Mouse (Mus musculus) forebrain, embryonic 16.5 days (tissue): ENCODE results near the gene Copz1. TPM values are rescaled to one million over a fixed set of nuclear protein-coding genes. Genes with fewer than 3 reads are reported as not detected.
"Not testable (repeated sequence)": the region's sequence is repeated elsewhere in the genome, so short reads cannot be mapped to it uniquely, and the experiment has no call there.

Source experiments
- ATAC-seq: fragments of 200-750 bp; cut with Nextera tagmentation; 2 replicates; pipeline ENCODE4 v1.8.0; 2017; ENCODE audit warnings: mild to moderate bottlenecking, moderate library complexity
- H3K27ac ChIP-seq: fragments of 300-500 bp; sonication (generic); 2 replicates; pipeline ENCODE4 v1.5.1; 2014; ENCODE audit warnings: low read length, control low read depth
- H3K27me3 ChIP-seq: fragments of 300-500 bp; sonication (generic); replicated peaks from 2 replicates; pipeline ENCODE4 v1.6.1; 2014; ENCODE audit warnings: low read length; ENCODE audit not compliant: control insufficient read depth, insufficient read depth
- H3K36me3 ChIP-seq: fragments of 300-500 bp; sonication (generic); 2 replicates; pipeline ENCODE4 v1.6.1; 2014; ENCODE audit not compliant: control insufficient read depth, insufficient read depth
- H3K4me1 ChIP-seq: fragments of 300-500 bp; sonication (generic); replicated peaks from 2 replicates; pipeline ENCODE4 v1.6.1; 2014; ENCODE audit warnings: low read length; ENCODE audit not compliant: control insufficient read depth, insufficient read depth
- H3K4me2 ChIP-seq: fragments of 300-500 bp; sonication (generic); 2 replicates; pipeline ENCODE4 v1.6.1; 2014; ENCODE audit warnings: mild to moderate bottlenecking, low read length, control low read depth
- H3K4me3 ChIP-seq: fragments of 300-500 bp; sonication (generic); replicated peaks from 2 replicates; pipeline ENCODE4 v1.5.1; 2014; ENCODE audit warnings: mild to moderate bottlenecking, low read length, control low read depth
- H3K9ac ChIP-seq: fragments of 300-500 bp; sonication (generic); replicated peaks from 2 replicates; pipeline ENCODE4 v1.6.1; 2014; ENCODE audit warnings: low read depth, low read length, control low read depth
- H3K9me3 ChIP-seq: fragments of 300-500 bp; sonication (generic); 2 replicates; pipeline ENCODE4 v1.6.1; 2016; ENCODE audit warnings: low read length; ENCODE audit not compliant: control insufficient read depth
- WGBS: fragments of 180-500 bp; shearing (Covaris S2); extraction: QIAGEN DNeasy Blood & Tissue Kit; methylation state at CpG from one replicate; pipeline ENCODE4 v1.1.7; 2014; 5-methylcytosine and 5-hydroxymethylcytosine counted together
- polyA plus RNA-seq: library from polyadenylated mRNA; unstranded; fragments of >200 nt; fragmentation: Nextera tagmentation; extraction: Ambion mirVana; gene quantifications from 2 replicates; pipeline ENCODE4 v1.2.1, GENCODE M21; 2015

The Copz1 gene
- polyA plus RNA-seq, 1 experiment from 2014 or later = 221 TPM

DNA sequence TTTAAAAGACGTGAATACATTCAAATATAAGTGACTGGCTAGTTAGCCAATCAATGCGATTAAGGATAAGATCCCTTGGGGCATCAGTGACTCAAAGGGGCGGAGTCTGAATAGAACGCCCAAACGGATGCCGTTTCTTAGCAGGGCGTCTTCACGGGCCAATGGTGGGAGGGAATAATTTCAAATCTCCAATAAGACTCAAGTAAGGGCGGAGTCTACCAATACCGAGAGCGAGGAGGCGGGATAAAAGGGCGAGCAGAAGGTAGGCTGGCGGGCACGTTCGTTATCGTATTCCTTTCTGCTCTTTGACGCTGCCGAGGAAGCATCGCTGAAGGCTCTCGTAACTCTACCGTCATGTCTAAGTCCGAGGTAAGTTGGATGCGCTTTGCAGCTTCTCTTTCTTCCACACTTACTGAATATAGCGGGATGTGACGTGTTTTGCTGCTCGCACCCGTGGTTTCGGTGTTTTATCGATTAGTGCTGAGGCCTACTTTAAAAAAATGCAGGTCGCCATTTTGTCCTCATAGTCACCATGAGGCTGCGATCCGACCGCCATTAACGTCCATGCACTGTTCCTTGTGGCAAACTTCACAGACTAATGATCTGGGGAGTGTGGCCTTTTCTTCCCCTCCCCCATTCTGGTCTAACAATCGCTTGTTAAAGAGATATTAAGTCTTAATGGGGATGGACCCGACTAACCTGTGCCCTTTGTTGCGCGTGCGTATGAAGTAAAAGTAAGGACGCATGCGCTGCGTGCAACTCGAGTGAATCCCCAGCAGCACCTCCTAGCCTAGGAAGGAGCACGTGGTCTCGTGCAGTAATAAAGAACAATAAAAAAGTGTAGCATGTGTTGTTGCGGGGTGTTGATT is 32.1 kb upstream of the Copz1 start, which contains the start of gene Hnrnpa1:
Gene Hnrnpa1 (plus strand): TSS at position 273 of the 869 bp plus-strand sequence.
- peak within 1 kb of the TSS; percentile 81 for H3K4me2 ChIP-seq
- H3K36me3 ChIP-seq = peaks cover 20% of the 10 kb centered on the region
- ATAC-seq = peak; percentile 93
- H3K4me3 ChIP-seq = peak within 1 kb of the TSS; percentile 72
- peak within 1 kb of the TSS; percentile 71 for H3K9ac ChIP-seq
- peak within 1 kb of the TSS; percentile 95 for H3K27ac ChIP-seq
- under 1% methylated on average over 47 of the region's 47 CpGs for WGBS
- H3K27me3 ChIP-seq = no peaks in the 10 kb centered on the region
- no peaks in the 10 kb centered on the region for H3K9me3 ChIP-seq
- H3K4me1 ChIP-seq = peaks cover 38% of the 10 kb centered on the region

DNA sequence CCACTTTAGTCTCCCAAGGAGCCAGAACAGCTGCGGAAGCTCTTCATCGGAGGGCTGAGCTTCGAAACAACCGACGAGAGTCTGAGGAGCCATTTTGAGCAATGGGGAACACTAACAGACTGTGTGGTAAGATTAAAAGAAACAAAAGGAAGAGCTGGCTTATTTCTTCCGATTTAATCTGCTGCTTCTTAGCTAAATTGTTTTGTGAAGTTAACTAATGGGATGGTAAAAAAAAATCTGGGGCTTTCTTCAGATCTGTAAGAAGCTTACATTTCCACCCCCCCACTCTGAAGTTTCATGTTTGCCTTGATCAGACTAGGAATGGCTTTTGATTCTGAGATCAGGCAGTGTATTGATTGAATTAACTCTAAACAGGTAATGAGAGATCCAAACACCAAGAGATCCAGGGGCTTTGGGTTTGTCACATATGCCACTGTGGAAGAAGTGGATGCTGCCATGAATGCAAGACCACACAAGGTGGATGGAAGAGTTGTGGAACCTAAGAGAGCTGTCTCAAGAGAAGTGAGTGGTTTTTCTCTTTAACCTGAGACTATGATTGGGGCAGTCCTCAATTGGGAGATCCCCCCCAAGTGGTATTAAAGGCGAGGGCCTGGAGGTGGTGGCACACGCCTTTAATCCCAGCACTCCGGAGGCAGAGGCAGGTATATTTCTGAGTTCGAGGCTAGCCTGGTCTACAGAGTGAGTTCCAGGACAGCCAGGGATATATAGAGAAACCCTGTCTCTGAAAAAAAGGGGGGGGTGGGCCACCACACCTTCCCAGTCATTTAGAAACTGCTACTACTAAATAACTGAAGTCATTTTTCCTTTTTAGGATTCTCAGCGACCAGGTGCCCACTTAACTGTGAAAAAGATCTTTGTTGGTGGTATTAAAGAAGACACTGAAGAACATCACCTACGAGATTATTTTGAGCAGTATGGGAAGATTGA is 31.2 kb upstream of the Copz1 start:
- WGBS = 7% methylated on average over 12 of the region's 12 CpGs
- not testable (repeated sequence) for H3K9me3 ChIP-seq, ATAC-seq, H3K27me3 ChIP-seq
- Histone ChIP-seq H3K4me2 (peak overlapping the region; percentile 81), H3K9ac (peak overlapping the region; percentile 71), H3K4me3 (peak overlapping the region; percentile 72), H3K36me3 (peaks cover 24% of the 10 kb centered on the region), H3K27ac (peak overlapping the region; percentile 94), H3K4me1 (peaks cover 38% of the 10 kb centered on the region)

DNA sequence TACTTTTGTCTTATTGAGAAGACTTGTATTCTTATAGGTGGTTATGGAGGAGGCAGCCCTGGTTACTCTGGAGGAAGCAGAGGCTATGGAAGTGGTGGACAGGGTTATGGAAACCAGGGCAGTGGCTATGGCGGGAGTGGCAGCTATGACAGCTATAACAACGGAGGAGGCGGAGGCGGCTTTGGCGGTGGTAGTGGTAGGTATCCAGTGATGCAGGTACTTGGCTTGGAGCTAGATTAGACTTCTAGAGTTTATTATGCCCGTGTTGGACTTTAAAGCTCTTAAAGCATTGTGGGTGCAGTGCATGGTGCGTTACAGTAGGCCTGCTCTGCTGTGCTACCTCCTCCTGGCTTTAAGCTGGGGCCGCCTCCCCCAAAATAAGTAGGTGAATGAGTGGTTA is 29.6 kb upstream of the Copz1 start:
- Histone ChIP-seq H3K4me2 (peak overlapping the region; percentile 81), H3K4me3 (peak overlapping the region; percentile 72), H3K4me1 (peaks cover 35% of the 10 kb centered on the region), H3K9me3 (no peaks in the 10 kb centered on the region), H3K27ac (no peak overlapping the region), H3K36me3 (peaks cover 39% of the 10 kb centered on the region), H3K27me3 (no peaks in the 10 kb centered on the region), H3K9ac (no peak overlapping the region)
- ATAC-seq = no peak
- 65% methylated on average over 8 of the region's 8 CpGs for WGBS

DNA sequence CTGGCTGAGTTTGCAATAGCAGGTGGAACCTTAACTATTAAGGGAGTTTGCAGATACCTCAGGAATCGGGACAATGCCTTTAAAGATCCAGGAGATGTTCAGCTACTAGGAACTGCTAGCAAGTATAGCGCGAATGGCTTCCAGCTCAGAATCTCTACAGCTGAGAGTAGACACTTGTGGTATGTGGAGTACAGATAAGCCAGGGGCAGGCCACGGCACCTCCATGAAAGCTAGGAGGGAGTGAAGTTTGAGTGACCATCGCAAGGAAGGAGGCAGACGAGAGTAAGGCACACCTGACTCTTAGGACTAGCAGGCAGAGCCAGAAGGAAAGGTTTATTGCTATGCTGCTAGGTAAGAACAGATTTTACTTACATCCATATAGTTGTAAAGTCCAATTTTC is 26.9 kb upstream of the Copz1 start:
- Histone ChIP-seq H3K9me3 (no peaks in the 10 kb centered on the region), H3K36me3 (peaks cover 48% of the 10 kb centered on the region), H3K4me1 (peaks cover 30% of the 10 kb centered on the region), H3K9ac (no peak overlapping the region), H3K4me3 (no peak overlapping the region), H3K27me3 (no peaks in the 10 kb centered on the region), H3K27ac (no peak overlapping the region), H3K4me2 (no peak overlapping the region)
- 84% methylated on average over 6 of the region's 6 CpGs for WGBS
- ATAC-seq = no peak

DNA sequence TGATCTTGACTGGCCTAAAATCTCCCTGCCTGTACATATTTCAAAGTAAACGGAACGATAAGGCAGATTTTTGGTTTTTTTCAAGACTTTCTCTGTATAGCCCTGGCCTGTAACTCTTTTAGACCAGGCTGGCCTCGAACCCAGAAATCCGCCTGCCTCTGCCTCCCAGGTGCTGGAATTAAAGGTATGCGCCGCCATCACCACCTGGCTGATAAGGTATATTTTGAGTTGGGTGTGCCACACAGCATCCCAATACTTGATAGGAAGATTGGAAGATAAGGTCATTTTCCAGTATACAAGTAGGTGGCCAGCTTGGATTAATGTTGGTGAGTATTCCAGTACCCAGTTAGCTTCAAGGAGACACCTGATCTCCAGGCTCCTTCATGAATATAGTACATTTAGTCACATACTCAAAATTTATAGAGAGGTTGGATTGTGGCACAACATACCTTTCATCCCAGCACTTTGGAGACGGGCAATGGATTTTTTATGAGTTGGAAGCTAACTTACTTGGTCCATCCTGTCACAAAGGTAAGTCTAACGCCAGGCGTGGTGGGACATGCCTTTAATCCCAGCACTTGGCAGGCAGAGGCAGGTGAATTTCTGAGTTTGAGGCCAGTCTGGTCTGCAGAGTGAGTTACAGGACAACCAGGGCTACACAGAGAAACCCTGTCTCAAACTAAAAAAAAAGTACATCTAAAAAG is 25.3 kb upstream of the Copz1 start:
- ATAC-seq = no peak
- no peaks in the 10 kb centered on the region for H3K27me3 ChIP-seq
- no peak overlapping the region for H3K9ac ChIP-seq
- peaks cover 20% of the 10 kb centered on the region for H3K4me1 ChIP-seq
- no peak overlapping the region for H3K4me2 ChIP-seq
- H3K9me3 ChIP-seq = no peaks in the 10 kb centered on the region
- no peak overlapping the region for H3K4me3 ChIP-seq
- H3K27ac ChIP-seq = no peak overlapping the region
- peaks cover 45% of the 10 kb centered on the region for H3K36me3 ChIP-seq
- WGBS = 90% methylated on average over 9 of the region's 9 CpGs

DNA sequence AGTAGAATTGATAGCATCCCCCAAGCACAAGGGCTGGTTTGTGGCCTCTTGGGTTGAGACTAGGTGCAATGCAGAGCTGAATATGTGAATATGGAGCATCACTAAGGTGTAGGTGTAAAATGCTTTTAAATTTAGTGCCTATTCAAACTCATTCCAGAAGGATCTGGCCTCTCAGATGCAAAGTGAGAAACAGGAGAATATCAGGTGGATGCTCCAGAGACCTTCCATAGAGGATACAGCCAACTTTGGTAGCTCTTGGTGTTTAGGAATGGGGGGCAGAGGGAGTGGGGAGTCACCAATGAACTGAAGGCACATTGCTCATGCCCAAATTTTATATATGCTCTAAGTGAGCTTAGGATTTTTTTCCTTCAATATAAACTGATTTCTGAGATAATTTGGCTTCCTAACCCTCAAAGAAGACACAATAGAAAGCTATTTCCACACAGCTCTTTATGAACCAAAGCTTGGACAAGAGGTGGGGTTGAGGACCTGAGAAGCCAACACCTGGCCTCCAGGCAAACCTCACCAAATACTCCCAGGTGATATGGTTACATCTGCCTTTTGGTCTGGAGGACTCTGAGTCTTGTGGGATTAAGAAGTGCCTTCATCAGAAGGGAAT is 24.6 kb upstream of the Copz1 start:
- Histone ChIP-seq H3K9me3 (no peaks in the 10 kb centered on the region), H3K4me3 (no peak overlapping the region), H3K27me3 (no peaks in the 10 kb centered on the region), H3K27ac (no peak overlapping the region), H3K9ac (no peak overlapping the region), H3K36me3 (peaks cover 39% of the 10 kb centered on the region), H3K4me2 (no peak overlapping the region), H3K4me1 (peaks cover 13% of the 10 kb centered on the region)
- ATAC-seq = no peak

DNA sequence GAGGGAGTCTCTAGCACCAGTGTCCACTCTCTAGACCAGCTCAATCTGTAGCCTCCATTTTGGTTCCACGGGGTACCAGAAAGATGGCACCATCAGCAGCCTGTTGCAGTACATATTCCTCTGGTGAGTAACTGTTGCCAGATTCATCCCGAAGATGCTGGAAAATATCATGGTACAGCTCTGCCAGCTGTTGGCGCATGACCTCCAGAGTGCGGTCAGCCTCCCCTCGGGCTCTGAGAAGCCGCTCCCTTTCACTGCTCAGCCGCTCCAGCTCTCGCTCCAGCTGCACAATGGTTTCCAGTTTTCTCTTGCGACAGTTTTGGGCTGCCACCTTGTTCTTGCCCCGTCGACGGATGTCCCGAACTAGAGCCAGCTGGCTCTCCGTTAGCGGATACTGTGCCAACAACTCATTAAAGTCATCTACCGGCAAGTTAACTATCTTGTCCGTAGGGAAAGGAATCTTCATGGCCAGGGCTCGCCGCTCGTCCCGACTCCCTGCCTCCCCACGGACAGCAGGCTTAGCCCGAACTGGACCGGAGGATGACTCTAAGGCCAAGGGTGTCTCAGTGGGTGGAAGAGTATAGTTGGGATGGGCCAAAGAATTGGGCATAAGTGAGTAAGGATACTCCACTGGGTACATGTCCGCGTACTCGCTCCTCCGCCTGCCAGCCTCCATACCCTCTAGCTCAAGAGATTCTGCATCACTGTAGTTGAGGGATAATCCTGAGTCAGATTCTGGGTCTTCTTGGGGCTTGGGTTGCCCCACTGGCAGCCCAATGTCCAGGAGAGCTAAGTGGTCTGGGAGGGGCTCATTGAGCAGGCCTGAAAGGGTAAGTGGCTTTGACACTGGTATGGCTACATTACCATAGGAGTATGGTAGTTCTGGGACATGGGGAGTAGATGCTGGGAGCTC is 23.9 kb upstream of the Copz1 start:
- WGBS = 75% methylated on average over 28 of the region's 28 CpGs
- Histone ChIP-seq H3K4me2 (no peak overlapping the region), H3K4me3 (no peak overlapping the region), H3K9ac (no peak overlapping the region), H3K27me3 (no peaks in the 10 kb centered on the region), H3K9me3 (no peaks in the 10 kb centered on the region), H3K27ac (no peak overlapping the region), H3K4me1 (peaks cover 6% of the 10 kb centered on the region), H3K36me3 (peaks cover 34% of the 10 kb centered on the region)
- ATAC-seq = peak; percentile 28

DNA sequence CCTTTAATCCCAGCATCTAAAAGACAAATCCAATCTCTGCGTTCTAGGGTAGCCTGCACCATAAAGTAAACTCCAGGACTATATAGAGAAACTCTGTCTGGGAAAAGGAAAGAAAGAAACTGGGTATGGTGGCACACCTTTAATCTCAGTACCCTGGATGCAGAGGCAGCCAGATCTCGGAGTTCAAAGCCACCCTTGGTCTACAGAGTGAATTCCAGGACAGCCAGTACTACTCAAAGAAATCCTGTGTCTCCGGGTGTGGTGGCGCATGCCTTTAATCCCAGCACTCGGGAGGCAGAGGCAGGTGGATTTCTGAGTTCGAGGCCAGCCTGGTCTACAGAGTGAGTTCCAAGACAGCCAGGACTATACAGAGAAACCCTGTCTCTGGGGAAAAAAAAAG is 23.0 kb upstream of the Copz1 start:
- not testable (repeated sequence) for H3K27ac ChIP-seq, H3K27me3 ChIP-seq, H3K4me1 ChIP-seq, ATAC-seq, H3K4me3 ChIP-seq, H3K9ac ChIP-seq, H3K9me3 ChIP-seq, H3K4me2 ChIP-seq
- 83% methylated on average over 6 of the region's 6 CpGs for WGBS
- H3K36me3 ChIP-seq = peaks cover 31% of the 10 kb centered on the region
